Mouse (Mus musculus) E14TG2a.4 (cell line): ENCODE measurements around the gene Smc3.

Source experiments
- CTCF ChIP-seq: conservative IDR thresholded peaks from 2 replicates; pipeline ENCODE4 v1.5.1; 2014; ENCODE audit warnings: low read length
- POU5F1 ChIP-seq: IDR thresholded peaks from 2 replicates; pipeline ENCODE4 v1.6.1; 2014; ENCODE audit warnings: low read length, borderline replicate concordance

DNA sequence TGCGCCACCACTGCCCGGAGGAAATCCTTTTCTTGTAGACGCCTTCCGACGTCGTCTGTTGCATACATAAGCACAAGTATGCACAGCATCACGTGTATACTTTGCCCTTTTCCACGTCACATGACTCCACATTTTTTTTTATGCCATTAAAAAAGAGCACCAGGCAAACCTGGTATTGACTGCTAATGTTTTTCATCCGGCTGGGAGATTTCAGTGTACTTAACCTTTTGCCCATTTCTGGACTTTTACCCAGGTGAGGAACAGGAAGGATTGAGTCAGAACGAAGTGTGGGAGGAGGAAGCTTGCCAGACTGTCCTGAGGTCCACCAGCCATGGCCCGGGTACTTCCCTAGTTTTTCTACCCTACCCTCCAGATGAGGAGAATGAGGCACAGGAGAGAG, 45.8 kb upstream of the Smc3 start:
- TF ChIP-seq CTCF = no peak
- no peak for TF ChIP-seq POU5F1
